Mouse (Mus musculus): Measurements from ENCODE around the gene Adamts3.

Gene Adamts3

DNA sequence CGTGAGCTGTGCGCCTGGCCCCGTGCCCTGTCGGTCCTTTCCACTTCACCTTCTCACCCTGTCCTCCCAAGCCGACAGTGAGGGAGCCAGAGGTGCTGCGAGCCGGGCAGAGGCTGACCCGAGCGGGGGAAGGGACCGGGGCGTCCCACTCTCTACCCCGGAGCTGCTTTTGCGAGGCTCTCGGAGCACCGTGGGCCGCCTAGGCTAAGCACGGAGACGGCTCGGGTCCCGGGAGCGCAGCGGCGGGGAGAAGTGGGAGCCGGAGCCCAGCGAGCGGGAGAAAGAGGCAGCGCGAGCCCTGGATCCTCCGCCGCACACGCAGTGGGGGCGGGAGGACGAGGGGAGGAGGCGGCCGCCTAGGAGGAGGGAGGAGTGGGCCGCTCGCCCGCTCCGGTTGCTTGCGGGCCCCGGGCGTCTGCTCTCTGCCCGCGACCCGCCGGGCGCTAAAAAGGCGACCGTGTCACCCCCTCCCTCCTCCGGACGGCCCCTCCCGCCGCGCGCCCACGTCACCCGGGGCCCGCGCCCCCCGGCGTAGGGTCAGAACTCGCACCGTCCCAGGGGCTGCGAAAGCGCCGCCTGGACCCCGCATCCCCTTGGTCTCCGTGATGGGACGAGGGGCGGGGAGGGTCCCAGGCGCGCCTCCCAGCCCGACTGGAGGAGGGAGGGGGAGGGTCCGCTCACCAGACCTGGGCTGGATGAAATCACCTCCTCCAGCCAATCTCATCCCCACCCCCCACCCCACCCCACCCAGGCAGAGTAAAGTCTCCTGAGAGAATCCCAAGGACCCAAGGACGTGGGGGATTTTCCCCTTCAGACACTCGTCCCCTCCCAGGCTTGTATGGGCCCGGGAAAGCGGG, at the start of gene Adamts3:
Gene Adamts3 (minus strand): TSS at position 284 of the 857 bp plus-strand sequence.
- peak; percentile 23 to 40 for DNase-seq (ENCODE audit: low spot score in 2 of 2)

- DNase-seq (ENCODE audit: low spot score in 2 of 2), result no peak
Measured at GRCm38 (mm10) chr5:89931511-89931910, 48.4 kb upstream of the Adamts3 start.

- DNase-seq (ENCODE audit: low spot score in 2 of 2), result no peak
Measured at GRCm38 (mm10) chr5:89912359-89912758, 29.2 kb upstream of the Adamts3 start.

DNA sequence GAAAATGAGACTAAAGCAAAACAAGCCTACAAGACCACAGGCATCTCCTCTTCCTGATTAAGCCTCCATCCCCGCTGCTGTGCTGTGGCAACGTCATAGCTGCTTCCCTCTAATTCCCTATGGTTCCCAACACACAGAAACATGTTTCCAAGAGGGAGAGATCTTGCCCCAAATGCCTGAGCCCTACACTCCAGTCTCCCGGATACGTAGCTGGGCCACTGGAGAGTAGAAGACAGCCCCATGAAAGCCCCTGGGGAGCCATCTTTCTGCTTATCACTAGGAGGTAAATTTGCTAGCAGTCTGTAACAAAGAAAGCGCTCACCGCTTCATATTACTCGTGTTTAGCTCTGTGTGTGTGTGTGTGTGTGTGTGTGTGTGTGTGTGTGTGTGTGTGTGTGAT, 28.8 kb upstream of the Adamts3 start:
- DNase-seq (ENCODE audit: low spot score in 2 of 2), result no peak

DNA sequence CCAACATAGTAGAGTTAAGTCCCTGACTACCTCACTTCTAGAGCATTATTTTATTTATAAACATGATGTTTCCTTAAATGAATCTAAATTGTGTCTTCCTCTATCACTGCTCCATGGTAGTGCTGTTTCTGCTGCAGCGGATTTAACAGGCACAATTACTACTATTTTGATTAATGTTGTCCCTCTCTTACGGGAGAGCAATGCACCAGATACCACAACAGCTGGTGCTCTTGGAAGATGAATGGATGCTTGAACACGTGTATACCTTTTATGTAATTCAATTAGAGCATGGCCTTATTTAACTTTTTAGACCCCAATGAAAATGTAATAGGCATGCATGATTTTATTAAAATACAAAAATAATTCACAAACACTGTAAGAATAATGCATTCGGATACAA, 28.4 kb upstream of the Adamts3 start:
- DNase-seq (ENCODE audit: low spot score in 2 of 2), result no peak

- no peak for DNase-seq (ENCODE audit: low spot score in 2 of 2)
Measured at GRCm38 (mm10) chr5:89906884-89907431, 23.8 kb upstream of the Adamts3 start.

- no peak for DNase-seq (ENCODE audit: low spot score in 2 of 2)
Measured at GRCm38 (mm10) chr5:89901026-89901425, 17.9 kb upstream of the Adamts3 start.

- no peak for DNase-seq (ENCODE audit: low spot score in 2 of 2)
Measured at GRCm38 (mm10) chr5:89897495-89897894, 14.4 kb upstream of the Adamts3 start.

- DNase-seq (ENCODE audit: low spot score in 2 of 2), result no peak
Measured at GRCm38 (mm10) chr5:89895520-89895919, 12.4 kb upstream of the Adamts3 start.

- no peak for DNase-seq (ENCODE audit: low spot score in 2 of 2)
Measured at GRCm38 (mm10) chr5:89884991-89885390, 1.9 kb upstream of the Adamts3 start.

- no peak for DNase-seq (ENCODE audit: low spot score in 2 of 2)
Measured at GRCm38 (mm10) chr5:89883908-89884204, 722 bp upstream of the Adamts3 start.

- peak; percentile 45 to 53 for DNase-seq (ENCODE audit: low spot score in 2 of 2)
Measured at GRCm38 (mm10) chr5:89882091-89882734, 921 bp downstream of the Adamts3 start.

DNA sequence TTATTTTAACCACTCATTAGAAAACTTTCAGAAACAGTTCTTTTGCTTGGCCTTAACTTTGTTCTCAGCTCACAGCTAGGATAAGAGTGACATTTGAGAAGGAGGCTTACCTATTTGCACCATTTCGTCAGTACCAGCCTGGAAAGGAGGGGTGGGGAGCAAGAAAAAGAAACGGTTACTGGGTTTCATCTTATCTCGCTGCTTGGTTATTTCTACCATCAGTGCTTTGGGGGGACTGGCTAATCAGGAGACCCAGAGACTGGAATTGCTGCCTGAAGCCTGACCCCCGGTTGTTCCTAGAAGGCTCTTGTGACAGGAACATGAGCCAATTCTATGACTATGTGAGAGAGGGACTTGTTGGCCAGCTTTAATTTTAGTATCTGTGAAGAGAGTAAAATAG, 1.7 kb downstream of the Adamts3 start:
- no peak for DNase-seq (ENCODE audit: low spot score in 2 of 2)

DNA sequence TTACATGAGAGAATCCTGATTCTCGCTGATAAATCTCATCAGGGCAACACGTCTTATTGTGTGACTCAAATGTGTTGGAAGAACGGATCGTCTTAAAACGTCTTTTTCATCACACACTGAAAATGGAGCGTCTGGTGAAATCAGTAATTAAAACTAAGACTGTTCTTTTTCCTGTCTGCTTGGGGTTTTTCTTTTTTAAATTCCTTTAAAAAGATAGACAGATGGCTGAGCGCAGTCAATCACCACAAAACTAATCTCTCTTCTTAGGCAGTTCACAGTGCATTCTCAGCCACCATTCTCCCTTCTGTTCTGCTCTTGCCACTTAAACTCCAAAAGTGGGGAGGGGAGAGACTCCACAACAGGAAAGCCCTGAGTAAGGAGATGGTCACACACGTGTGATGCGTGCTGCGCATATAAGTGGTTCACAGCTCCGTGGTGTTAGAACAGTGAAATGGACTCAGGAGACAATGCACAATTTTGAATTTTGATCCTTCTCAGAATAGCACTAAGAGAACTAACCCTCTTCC, 4.2 kb downstream of the Adamts3 start:
- DNase-seq (ENCODE audit: low spot score in 2 of 2), result no peak

DNA sequence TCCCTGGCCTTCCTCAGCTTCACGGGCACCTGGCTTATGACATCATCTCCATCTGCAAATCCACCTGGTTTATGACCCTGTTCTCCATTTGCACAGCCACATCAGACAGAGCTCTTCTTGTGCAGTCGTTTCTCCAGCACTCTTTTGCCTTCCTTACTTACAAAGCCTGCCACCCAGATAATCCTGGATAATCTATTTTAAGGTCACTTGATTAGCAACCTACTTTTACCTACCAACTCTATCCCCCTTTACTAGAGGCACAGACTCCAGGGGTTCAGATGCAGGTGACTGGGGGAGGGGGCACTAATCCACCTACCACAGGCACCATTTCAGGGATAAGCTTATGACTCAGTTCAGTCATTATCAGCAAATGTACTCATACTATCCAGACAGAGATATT, 10.5 kb downstream of the Adamts3 start:
- DNase-seq (ENCODE audit: low spot score in 2 of 2), result no peak

DNA sequence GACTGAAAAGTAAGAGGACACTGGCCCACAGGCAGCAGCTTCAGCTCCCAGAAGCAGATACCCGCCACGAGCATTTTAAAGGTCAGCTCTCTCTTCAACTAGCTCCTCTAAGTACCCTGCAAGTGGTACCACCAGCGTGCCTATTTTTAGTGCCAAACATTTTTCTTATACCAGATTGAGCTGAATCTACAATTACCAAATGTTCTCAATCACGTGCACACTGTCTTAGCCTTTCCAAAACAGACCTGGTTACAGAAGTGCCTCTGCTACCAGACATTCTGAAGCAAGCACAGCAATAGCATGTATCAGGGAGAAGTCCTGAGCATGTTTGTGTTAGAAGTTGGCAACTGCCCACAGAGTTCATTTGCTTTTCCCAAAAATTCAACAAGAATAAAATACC, 23.5 kb downstream of the Adamts3 start:
- DNase-seq (ENCODE audit: low spot score in 2 of 2), result no peak

- no peak for DNase-seq (ENCODE audit: low spot score in 2 of 2)
Measured at GRCm38 (mm10) chr5:89858837-89859236, 24.3 kb downstream of the Adamts3 start.

GRCm38 (mm10) chr5:89846551-89846950, 36.6 kb downstream of the Adamts3 start:
- DNase-seq (ENCODE audit: low spot score in 2 of 2), result no peak

DNA sequence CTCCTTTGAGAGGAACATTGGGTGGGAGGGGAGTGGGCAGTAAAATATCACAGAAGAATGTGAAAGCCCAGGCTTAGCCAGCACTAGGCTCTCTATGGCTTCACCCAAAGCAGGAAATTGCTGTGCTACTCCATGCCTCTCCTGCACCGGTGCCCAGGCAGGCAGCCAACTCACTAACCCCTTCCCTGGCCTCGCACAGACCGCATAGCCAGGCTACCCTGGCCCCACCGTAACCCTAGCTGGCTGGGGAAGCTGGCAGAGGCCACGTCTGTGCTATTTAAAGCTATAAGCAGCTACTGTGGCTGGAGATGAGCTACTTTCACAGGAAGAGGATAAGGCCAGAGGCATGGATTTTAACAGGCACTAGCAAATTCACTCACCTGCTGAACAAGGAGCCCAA, 38.8 kb downstream of the Adamts3 start:
- DNase-seq (ENCODE audit: low spot score in 2 of 2), result peak in 1 of 2 experiments; percentile 18

DNA sequence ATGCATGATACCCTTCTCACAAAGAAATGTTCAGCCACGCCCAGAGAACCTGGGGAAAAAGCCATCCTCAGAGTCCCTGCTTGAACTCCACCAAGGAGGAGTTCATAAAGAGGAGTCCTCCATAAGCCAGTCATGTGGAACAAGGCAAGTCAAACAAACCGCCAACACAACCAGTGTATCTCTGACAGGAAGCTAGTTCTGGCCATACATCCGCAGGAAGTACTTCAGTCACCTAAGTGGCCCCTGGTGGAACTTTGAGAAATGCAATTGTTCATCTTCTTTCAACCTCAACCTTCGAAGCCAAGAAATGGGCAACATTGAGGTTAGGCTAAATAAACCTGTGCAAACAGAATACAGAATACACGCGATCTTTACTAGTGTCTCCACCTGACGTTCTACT, 39.7 kb downstream of the Adamts3 start:
- no peak for DNase-seq (ENCODE audit: low spot score in 2 of 2)

DNA sequence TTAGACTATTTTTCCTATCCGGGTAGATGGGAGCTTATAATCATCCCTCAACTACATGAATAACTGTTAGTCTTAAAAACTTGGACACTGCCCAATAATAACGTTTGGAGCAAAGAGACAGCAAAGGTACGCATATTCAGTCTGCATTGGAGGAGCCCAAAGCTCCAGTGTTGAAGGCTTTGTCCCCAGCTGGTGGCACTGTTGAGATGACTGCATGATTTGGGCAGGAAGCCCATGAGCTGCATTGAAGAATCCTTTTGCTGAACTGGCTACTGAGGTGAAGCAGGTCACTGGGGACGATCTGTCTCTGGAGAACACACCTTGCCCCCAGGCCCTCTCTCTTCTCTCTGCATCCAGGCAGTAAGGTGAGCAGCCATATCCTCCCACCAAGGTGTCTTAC, 43.5 kb downstream of the Adamts3 start:
- DNase-seq (ENCODE audit: low spot score in 2 of 2), result peak; percentile 25 to 27

DNA sequence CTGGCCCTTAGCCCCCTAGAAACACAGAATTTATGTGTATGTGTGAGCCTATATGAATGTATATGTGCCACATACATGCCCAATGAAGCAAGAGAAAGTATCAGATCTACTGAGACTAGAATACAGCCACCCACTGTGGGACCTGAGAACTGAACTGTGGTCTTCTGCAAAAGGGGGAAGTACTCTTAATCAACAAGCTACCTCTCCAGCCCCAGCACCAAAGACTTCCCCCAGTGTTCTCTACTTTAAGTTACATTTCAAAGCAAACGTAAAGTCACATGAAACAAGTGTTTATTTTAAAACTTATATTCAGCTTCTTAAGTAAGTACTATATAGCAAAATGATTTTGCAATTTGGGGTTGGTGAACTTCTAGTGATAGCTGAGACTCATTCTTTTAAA, 62.0 kb downstream of the Adamts3 start:
- no peak for DNase-seq (ENCODE audit: low spot score in 2 of 2)

DNA sequence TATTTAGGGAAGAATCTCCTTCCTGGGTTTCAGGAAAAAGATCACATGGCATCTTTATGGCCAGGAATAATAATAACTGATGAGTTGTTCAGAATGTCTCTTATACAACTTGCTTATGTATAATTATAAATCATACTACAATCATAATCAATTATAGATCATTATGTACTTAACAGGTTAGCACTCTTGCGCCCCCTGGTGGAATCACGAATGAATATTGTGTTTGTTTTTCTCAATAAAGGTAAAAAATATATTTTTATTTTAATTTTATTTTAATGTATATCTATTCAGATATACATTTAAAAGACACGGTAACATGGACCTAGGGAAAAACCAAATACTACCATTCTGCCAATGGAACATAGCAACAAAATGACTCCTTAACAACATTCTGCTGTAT, 63.6 kb downstream of the Adamts3 start:
- DNase-seq (ENCODE audit: low spot score in 2 of 2), result no peak
